8 mouse cellular contexts compared by ENCODE assay signal in genomic region chr1:87326742-87327163, GRCm38 (mm10). TPM values are rescaled to one million over a fixed set of nuclear protein-coding genes. Genes with fewer than 3 reads are reported as not detected.
DNase-seq lines count a peak whose midpoint lies in the region; ATAC-seq lines count a peak whose summit lies in the region.

TSS of gene Gigyf2 (plus strand) at chr1:87326998.

- H3K9me3 ChIP-seq in hindbrain, embryonic 16.5 days (ENCODE audit: control insufficient read depth, low read length) = no peaks in the 10 kb centered on the region

- H3K27me3 ChIP-seq in hindbrain, embryonic 16.5 days (replicated peaks; ENCODE audit: control insufficient read depth, insufficient read depth, low read length) = no peaks in the 10 kb centered on the region

- H3K9ac ChIP-seq in hindbrain, embryonic 16.5 days (ENCODE audit: low read depth, low read length) = peak within 1 kb of the TSS; percentile 100

- H3K4me2 ChIP-seq in hindbrain, embryonic 16.5 days (ENCODE audit: low read length) = peak within 1 kb of the TSS; percentile 80

- ATAC-seq in hindbrain, embryonic 16.5 days = peak; percentile 98

- DNase-seq in WW6 (ENCODE audit: low read depth, low spot score) = peak; percentile 95
- peak; percentile 94 to 97 for DNase-seq in cerebellum, postnatal 4 days (ENCODE audit: low spot score in 2 of 2)
- DNase-seq in gastrocnemius, adult 18-20 months (ENCODE audit: low spot score) = peak; percentile 95
- DNase-seq in left cerebral cortex, adult 18-20 months (ENCODE audit: low spot score in 2 of 2) = peak; percentile 92 to 95
- peak; percentile 96 for DNase-seq in right cerebral cortex, adult 18-20 months
- DNase-seq in urinary bladder, postnatal 10 days (ENCODE audit: low spot score) = peak; percentile 89

- H3K79me2 ChIP-seq in macrophage (ENCODE audit: inconsistent target) = peaks cover 44% of the 10 kb centered on the region

- H3K36me3 ChIP-seq in hindbrain, embryonic 16.5 days (ENCODE audit: control insufficient read depth, insufficient read depth, low read length) = no peaks in the 10 kb centered on the region
- H3K36me3 ChIP-seq in macrophage (ENCODE audit: inconsistent target) = no peaks in the 10 kb centered on the region

- H3K27ac ChIP-seq in hindbrain, embryonic 16.5 days (ENCODE audit: low read depth, low read length) = peak within 1 kb of the TSS; percentile 93
- H3K27ac ChIP-seq in macrophage = no peak within 1 kb of the TSS

- 0% methylated on average over 18 of the region's 36 CpGs for WGBS in hindbrain, embryonic 16.5 days
- WGBS in macrophage (ENCODE audit: missing documents) = 0% methylated on average over 19 of the region's 36 CpGs

- H3K4me1 ChIP-seq in hindbrain, embryonic 16.5 days (ENCODE audit: control insufficient read depth, insufficient read depth, low read depth, low read length) = peaks cover 8% of the 10 kb centered on the region

- H3K4me3 ChIP-seq in hindbrain, embryonic 16.5 days (ENCODE audit: low read length) = peak within 1 kb of the TSS; percentile 96
- peak within 1 kb of the TSS; percentile 71 for H3K4me3 ChIP-seq in macrophage (ENCODE audit: inconsistent target)

RNA-seq across cellular contexts. Expression of gene Gigyf2, which starts in this region (rescaled TPM):
- total RNA-seq in gastrocnemius, adult 18-20 months (2021) = 10 to 100 TPM; 31.9 to 42.2 TPM
- polyA plus RNA-seq in hindbrain, embryonic 16.5 days (2015; fragmentation: Nextera tagmentation; extraction: Ambion mirVana) = 63.2 and 64.6 TPM in 2 replicates
- total RNA-seq in left cerebral cortex, adult 18-20 months (2021) = 100 to 1,000 TPM; 133 to 144 TPM
- total RNA-seq in macrophage (2018; cell fraction: chromatin; rRNA removed) = 100 to 1,000 TPM; 114 to 274 (median 197) TPM
- 10 to 100 TPM; 19.2 to 41.8 (median 30.5) TPM for total RNA-seq in macrophage (2018; cell fraction: cytosol; rRNA removed)
- 100 to 1,000 TPM in 17 of 26 experiments, 10 to 100 TPM in 9; 78.1 to 190 (median 107) TPM for total RNA-seq in macrophage (2018; cell fraction: nucleus; rRNA removed)
- 29.7 to 74.5 TPM (median 34.2 TPM) in 3 replicates for polyA plus RNA-seq in macrophage (2018)
